Mouse (Mus musculus) lung, adult 2 months (tissue): Measurements from ENCODE around the gene Golt1b. TPM values are rescaled to one million over a fixed set of nuclear protein-coding genes. Genes with fewer than 3 reads are reported as not detected.
A peak's percentile ranks its signal among the peaks of the same experiment; 100 is the strongest.

Experiments used
- DNase-seq: peaks from one replicate; pipeline ENCODE4 v3.0.0; 2022
- H3K4me1 ChIP-seq: fragments of 200-500 bp; 2 replicates; pipeline ENCODE4 v1.6.1; 2011; ENCODE audit warnings: low read length; ENCODE audit not compliant: control insufficient read depth, insufficient read depth
- H3K4me3 ChIP-seq: fragments of 200-500 bp; replicated peaks from 2 replicates; pipeline ENCODE3; 2011; ENCODE audit warnings: low read depth, mild to moderate bottlenecking, control low read depth, low read length; ENCODE audit errors: extremely low read depth
- CTCF ChIP-seq: fragments of 200-500 bp; IDR thresholded peaks from 2 replicates; pipeline ENCODE4 v1.5.1; 2011; ENCODE audit warnings: mild to moderate bottlenecking, low read length, control low read depth; ENCODE audit not compliant: insufficient read depth
- POLR2A ChIP-seq: fragments of 200-500 bp; IDR thresholded peaks from 2 replicates; pipeline ENCODE4 v1.6.1; 2011; ENCODE audit warnings: low read depth, mild to moderate bottlenecking, control low read depth, low read length, borderline replicate concordance; ENCODE audit errors: extremely low read depth
- WGBS: fragments of 180-500 bp; shearing (Covaris S2); methylation state at CpG from one replicate; pipeline ENCODE4 v1.1.7; 2018; 5-methylcytosine and 5-hydroxymethylcytosine counted together
- polyA plus RNA-seq: library from polyadenylated mRNA; depleted of rRNA; stranded (reverse); fragments of >200 nt; gene quantifications from 2 replicates; pipeline ENCODE4 v1.2.3, GENCODE M21; 2012

Gene Golt1b
- polyA plus RNA-seq, 1 experiment, result 10.1 TPM

DNA sequence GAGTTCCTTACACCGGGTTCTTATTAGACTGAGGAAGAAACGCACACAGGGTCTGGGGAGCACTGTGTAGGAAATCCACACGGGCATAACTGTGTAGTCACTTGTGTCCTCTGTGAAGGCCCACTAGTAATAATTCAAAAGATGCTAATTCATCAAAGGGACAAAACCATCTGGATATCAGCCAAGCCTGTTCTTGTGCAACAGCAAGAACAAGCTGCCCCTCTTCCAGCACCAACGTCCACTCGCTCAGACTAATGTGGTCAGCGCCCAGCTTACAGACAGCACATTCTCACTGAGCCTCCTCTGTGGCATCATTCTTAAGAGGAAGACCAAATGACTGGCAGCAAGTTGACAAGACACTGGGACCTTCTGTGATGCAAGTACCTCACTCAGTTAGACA lies 7.1 kb upstream of the Golt1b start:
- no peaks in the 10 kb centered on the region for H3K4me1 ChIP-seq
- no peak for TF ChIP-seq CTCF
- TF ChIP-seq POLR2A, result no peak
- H3K4me3 ChIP-seq, result no peak overlapping the region
- no peak for DNase-seq
- WGBS, result 73% methylated on average over 6 of the region's 6 CpGs

- DNase-seq, result no peak
- WGBS, result 93% methylated on average over 7 of the region's 7 CpGs
- TF ChIP-seq POLR2A (no peak), CTCF (no peak)
- H3K4me3 ChIP-seq, result no peak overlapping the region
- H3K4me1 ChIP-seq, result no peaks in the 10 kb centered on the region
Measured at GRCm38 (mm10) chr6:142381615-142382014, 5.4 kb upstream of the Golt1b start.

DNA sequence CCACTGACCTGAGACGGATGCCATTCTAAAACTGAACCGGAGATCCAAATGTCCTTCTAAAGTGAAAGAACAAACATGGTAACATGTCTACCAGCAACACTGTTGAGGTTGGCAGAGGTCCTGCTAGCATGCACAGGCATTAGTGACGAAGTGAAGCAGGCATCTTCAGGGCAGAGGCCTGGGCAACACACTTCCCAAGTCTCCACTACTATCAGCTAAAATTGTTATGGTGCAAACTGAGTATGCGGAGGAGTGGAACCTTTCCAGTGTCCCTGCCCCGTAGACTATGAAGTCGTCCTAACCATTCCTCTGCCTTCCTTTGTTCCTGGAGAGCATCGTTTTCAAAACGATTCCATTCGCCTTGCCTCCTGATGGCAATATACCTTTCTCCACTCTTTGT lies 2.5 kb upstream of the Golt1b start:
- DNase-seq, result no peak
- TF ChIP-seq CTCF (no peak), POLR2A (no peak)
- H3K4me3 ChIP-seq, result no peak overlapping the region
- WGBS, result 86% methylated on average over 9 of the region's 9 CpGs
- 0 out of 2 replicates have a peak, but pooled peaks cover 5% of the 10 kb centered on the region for H3K4me1 ChIP-seq

GRCm38 (mm10) chr6:142386285-142387010 lies 573 bp upstream of the Golt1b start:
- 0 out of 2 replicates have a peak, but pooled peaks cover 5% of the 10 kb centered on the region for H3K4me1 ChIP-seq
- TF ChIP-seq CTCF (no peak), POLR2A (no peak)
- 1% methylated on average over 31 of the region's 31 CpGs for WGBS
- H3K4me3 ChIP-seq, result peak overlapping the region; percentile 71
- no peak for DNase-seq

DNA sequence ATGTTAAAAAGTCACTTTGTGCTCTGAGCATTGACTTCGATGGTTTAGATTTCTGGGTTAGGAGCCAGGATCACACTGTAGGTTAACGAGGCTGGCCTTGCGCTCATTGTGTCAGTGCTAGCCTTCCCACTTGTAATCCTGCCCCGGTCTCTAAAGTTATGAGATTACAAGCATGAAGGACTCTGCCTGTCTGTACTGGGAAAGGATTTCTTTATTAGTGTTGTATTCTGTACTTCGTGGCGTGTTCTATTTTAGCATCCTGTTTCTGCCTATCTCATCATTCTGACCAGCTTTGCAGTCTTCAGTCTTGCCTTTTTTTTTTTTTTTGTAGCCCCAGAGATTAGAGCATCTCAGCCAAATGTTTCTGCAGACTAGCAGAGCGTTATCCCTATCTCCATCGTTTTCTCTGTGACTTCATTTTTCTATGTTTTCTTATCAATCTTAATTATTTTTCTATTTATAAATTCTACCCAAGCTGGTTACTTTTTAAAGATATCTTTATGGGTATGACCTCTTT lies 792 bp downstream of the Golt1b start:
- 9% methylated on average over 8 of the region's 8 CpGs for WGBS

GRCm38 (mm10) chr6:142389101-142389500 lies 2.1 kb downstream of the Golt1b start:
- Histone ChIP-seq H3K4me3 (no peak overlapping the region), H3K4me1 (0 out of 2 replicates have a peak, but pooled peaks cover 5% of the 10 kb centered on the region)
- no peak for DNase-seq
- no peak for TF ChIP-seq POLR2A
- no peak for TF ChIP-seq CTCF
- WGBS, result 53% methylated on average over 2 of the region's 2 CpGs

More for the DNA sequence above, 792 bp downstream of the Golt1b start:
- no peak for DNase-seq
- no peak for TF ChIP-seq CTCF
- no peak for TF ChIP-seq POLR2A
- Histone ChIP-seq H3K4me1 (0 out of 2 replicates have a peak, but pooled peaks cover 5% of the 10 kb centered on the region), H3K4me3 (peak overlapping the region; percentile 81)

DNA sequence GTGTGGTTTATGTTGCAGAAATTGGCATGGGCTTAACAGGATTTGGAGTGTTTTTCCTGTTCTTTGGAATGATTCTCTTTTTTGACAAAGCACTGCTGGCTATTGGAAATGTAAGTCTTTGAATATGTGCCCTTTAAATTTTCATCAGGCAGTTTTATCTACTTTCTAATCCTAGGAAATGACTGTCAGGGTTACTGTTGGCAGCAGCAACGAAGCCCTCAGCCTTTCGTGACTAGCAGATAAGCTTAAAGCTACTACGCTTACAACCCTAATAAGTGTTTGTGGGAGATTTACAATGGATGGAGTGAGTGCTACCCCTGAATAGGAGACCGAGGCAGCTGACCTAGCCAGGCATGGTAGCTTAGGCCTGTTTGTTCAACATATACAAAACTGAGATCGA lies 5.3 kb downstream of the Golt1b start:
- no peak for DNase-seq
- Histone ChIP-seq H3K4me3 (no peak overlapping the region), H3K4me1 (0 out of 2 replicates have a peak, but pooled peaks cover 5% of the 10 kb centered on the region)
- TF ChIP-seq POLR2A, result no peak
- no peak for TF ChIP-seq CTCF
- 81% methylated on average over 5 of the region's 5 CpGs for WGBS

- WGBS, result 77% methylated on average over 5 of the region's 5 CpGs
- DNase-seq, result no peak
- Histone ChIP-seq H3K4me3 (no peak overlapping the region), H3K4me1 (no peaks in the 10 kb centered on the region)
- TF ChIP-seq POLR2A, result no peak
- no peak for TF ChIP-seq CTCF
Measured at GRCm38 (mm10) chr6:142394669-142395068, 7.6 kb downstream of the Golt1b start.

- Histone ChIP-seq H3K4me1 (no peaks in the 10 kb centered on the region), H3K4me3 (no peak overlapping the region)
- 84% methylated on average over 6 of the region's 6 CpGs for WGBS
- no peak for TF ChIP-seq CTCF
- no peak for TF ChIP-seq POLR2A
- no peak for DNase-seq
Measured at GRCm38 (mm10) chr6:142395756-142396155, 8.7 kb downstream of the Golt1b start.

GRCm38 (mm10) chr6:142411140-142411539 lies 24.1 kb downstream of the Golt1b start:
- no peak for DNase-seq
- Histone ChIP-seq H3K4me1 (no peaks in the 10 kb centered on the region), H3K4me3 (no peak overlapping the region)
- no peak for TF ChIP-seq CTCF
- no peak for TF ChIP-seq POLR2A
- 22% methylated on average over 1 of the region's 1 CpGs for WGBS
